Mouse (Mus musculus): Measurements from ENCODE around the gene Spata16.
"Not testable (repeated sequence)": the region's sequence is repeated elsewhere in the genome, so short reads cannot be mapped to it uniquely, and the experiment has no call there.

The Spata16 gene

GRCm38 (mm10) chr3:26637402-26637801 lies at the start of gene Spata16:
TSS of gene Spata16 (plus strand) at chr3:26637620.
- DNase-seq (ENCODE audit: inconsistent age in 2 of 2, low spot score in 1 of 2), result no peak

GRCm38 (mm10) chr3:26604861-26605260 lies 32.6 kb upstream of the Spata16 start:
- no peak for DNase-seq (ENCODE audit: inconsistent age in 2 of 2, low spot score in 1 of 2)

- no peak for DNase-seq (ENCODE audit: inconsistent age in 2 of 2, low spot score in 1 of 2)
These were observed 28.9 kb upstream of the Spata16 start for GRCm38 (mm10) chr3:26608531-26608930.

- no peak for DNase-seq (ENCODE audit: inconsistent age in 2 of 2, low spot score in 1 of 2)
These were observed 1.8 kb downstream of the Spata16 start for GRCm38 (mm10) chr3:26639214-26639613.

- no peak for DNase-seq (ENCODE audit: inconsistent age in 2 of 2, low spot score in 1 of 2)
These were observed 2.4 kb downstream of the Spata16 start for GRCm38 (mm10) chr3:26639851-26640250.

GRCm38 (mm10) chr3:26640321-26641075 lies 3.1 kb downstream of the Spata16 start:
- DNase-seq (ENCODE audit: inconsistent age in 2 of 2, low spot score in 1 of 2), result no peak

GRCm38 (mm10) chr3:26641351-26642249 lies 4.2 kb downstream of the Spata16 start:
- no peak for DNase-seq (ENCODE audit: inconsistent age in 2 of 2, low spot score in 1 of 2)

GRCm38 (mm10) chr3:26644136-26644535 lies 6.7 kb downstream of the Spata16 start:
- no peak for DNase-seq (ENCODE audit: inconsistent age in 2 of 2, low spot score in 1 of 2)

- no peak for DNase-seq (ENCODE audit: inconsistent age in 2 of 2, low spot score in 1 of 2)
These were observed 9.4 kb downstream of the Spata16 start for GRCm38 (mm10) chr3:26646834-26647233.

GRCm38 (mm10) chr3:26685832-26686231 lies 48.4 kb downstream of the Spata16 start:
- no peak for DNase-seq (ENCODE audit: inconsistent age in 2 of 2, low spot score in 1 of 2)

- not testable (repeated sequence) for DNase-seq (ENCODE audit: inconsistent age in 2 of 2, low spot score in 1 of 2)
These were observed 72.1 kb downstream of the Spata16 start for GRCm38 (mm10) chr3:26709492-26709891.

GRCm38 (mm10) chr3:26727526-26727925 lies 90.1 kb downstream of the Spata16 start:
- no peak for DNase-seq (ENCODE audit: inconsistent age in 2 of 2, low spot score in 1 of 2)

GRCm38 (mm10) chr3:26750492-26750891 lies 113.1 kb downstream of the Spata16 start:
- DNase-seq (ENCODE audit: inconsistent age in 2 of 2, low spot score in 1 of 2), result no peak

GRCm38 (mm10) chr3:26752441-26752840 lies 115.0 kb downstream of the Spata16 start:
- DNase-seq (ENCODE audit: inconsistent age in 2 of 2, low spot score in 1 of 2), result no peak

GRCm38 (mm10) chr3:26793334-26794101 lies 156.1 kb downstream of the Spata16 start:
- no peak for DNase-seq (ENCODE audit: inconsistent age in 2 of 2, low spot score in 1 of 2)

- no peak for DNase-seq (ENCODE audit: inconsistent age in 2 of 2, low spot score in 1 of 2)
These were observed 158.6 kb downstream of the Spata16 start for GRCm38 (mm10) chr3:26795851-26796538.

- no peak for DNase-seq (ENCODE audit: inconsistent age in 2 of 2, low spot score in 1 of 2)
These were observed 159.5 kb downstream of the Spata16 start for GRCm38 (mm10) chr3:26796954-26797353.

- no peak for DNase-seq (ENCODE audit: inconsistent age in 2 of 2, low spot score in 1 of 2)
These were observed 176.9 kb downstream of the Spata16 start for GRCm38 (mm10) chr3:26814307-26814706.

- DNase-seq (ENCODE audit: inconsistent age in 2 of 2, low spot score in 1 of 2), result no peak
These were observed 178.3 kb downstream of the Spata16 start for GRCm38 (mm10) chr3:26815764-26816163.

- no peak for DNase-seq (ENCODE audit: inconsistent age in 2 of 2, low spot score in 1 of 2)
These were observed 182.0 kb downstream of the Spata16 start for GRCm38 (mm10) chr3:26819398-26819797.
